Mouse (Mus musculus) erythroblast, embryonic 14.5 days (primary cell): ENCODE data around the gene Rnf167.

ENCODE experiments used
- GATA1 ChIP-seq: IDR thresholded peaks from 2 replicates; pipeline ENCODE4 v1.6.1; 2012; ENCODE audit warnings: low read length, inconsistent platforms, mixed read lengths
- TAL1 ChIP-seq: IDR thresholded peaks from 3 replicates; pipeline ENCODE4 v1.6.1; 2012; ENCODE audit warnings: low read length, inconsistent platforms, mixed read lengths

DNA sequence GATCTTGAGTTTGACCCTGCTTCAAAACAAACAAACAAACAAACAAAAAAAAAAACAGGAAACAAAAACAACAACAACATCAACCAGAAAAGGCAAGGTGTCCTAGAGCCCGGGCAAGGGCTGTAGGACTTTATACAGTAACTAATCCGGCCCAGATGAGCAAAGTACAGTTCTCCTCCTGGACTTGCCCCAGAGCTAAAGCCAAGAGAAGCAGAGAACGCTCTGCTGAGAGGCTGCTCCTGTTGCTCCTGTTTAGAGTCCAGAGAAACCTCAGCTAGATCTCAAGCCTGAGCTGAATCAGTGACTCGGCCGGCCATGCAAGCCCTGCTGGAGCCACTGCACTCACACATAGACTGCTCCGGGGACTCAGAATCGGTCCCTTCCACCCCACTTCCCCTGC is 16.9 kb upstream of the Rnf167 start:
- TF ChIP-seq TAL1 (no peak), GATA1 (no peak)
